Mouse (Mus musculus) embryonic facial prominence, embryonic 10.5 days (tissue): Measurements from ENCODE around the gene Tmem87a. TPM values are rescaled to one million over a fixed set of nuclear protein-coding genes. Genes with fewer than 3 reads are reported as not detected.
A peak's percentile ranks its signal among the peaks of the same experiment; 100 is the strongest.

Experiments used
- DNase-seq: peaks from one replicate; pipeline ENCODE4 v3.0.0-alpha.2; 2017; ENCODE audit warnings: low spot score
- H3K27ac ChIP-seq: fragments of 300-500 bp; sonication (generic); replicated peaks from 2 replicates; pipeline ENCODE4 v1.5.1; 2016; ENCODE audit warnings: mild to moderate bottlenecking
- H3K27me3 ChIP-seq: fragments of 300-500 bp; sonication (generic); replicated peaks from 2 replicates; pipeline ENCODE4 v1.6.1; 2016; ENCODE audit warnings: low read depth, mild to moderate bottlenecking; ENCODE audit not compliant: poor library complexity, severe bottlenecking
- H3K36me3 ChIP-seq: fragments of 300-500 bp; sonication (generic); replicated peaks from 2 replicates; pipeline ENCODE4 v1.6.1; 2016; ENCODE audit warnings: mild to moderate bottlenecking, moderate library complexity
- H3K4me1 ChIP-seq: fragments of 300-500 bp; sonication (generic); 2 replicates; pipeline ENCODE4 v1.6.1; 2016
- H3K4me3 ChIP-seq: fragments of 300-500 bp; sonication (generic); 2 replicates; pipeline ENCODE4 v1.5.1; 2016; ENCODE audit warnings: mild to moderate bottlenecking, moderate library complexity
- H3K9me3 ChIP-seq: fragments of 300-500 bp; sonication (generic); 2 replicates; pipeline ENCODE4 v1.6.1; 2016; ENCODE audit warnings: mild to moderate bottlenecking
- WGBS: fragments of 180-500 bp; shearing (Covaris S2); methylation state at CpG from one replicate; pipeline ENCODE4 v1.1.7; 2016; 5-methylcytosine and 5-hydroxymethylcytosine counted together
- polyA plus RNA-seq: library from polyadenylated mRNA; unstranded; fragments of >200 nt; fragmentation: Nextera tagmentation; extraction: Ambion mirVana; gene quantifications from 2 replicates; pipeline ENCODE4 v1.2.1, GENCODE M21; 2016

The Tmem87a gene
- polyA plus RNA-seq, 1 experiment from 2014 or later: 7.1 TPM

- H3K4me1 ChIP-seq: peaks cover 15% of the 10 kb centered on the region
- peaks cover 51% of the 10 kb centered on the region for H3K36me3 ChIP-seq
Observed at GRCm38 (mm10) chr2:120351321-120351720, 52.6 kb downstream of the Tmem87a start.

GRCm38 (mm10) chr2:120348120-120348519 lies 55.8 kb downstream of the Tmem87a start:
- WGBS: 82% methylated on average over 9 of the region's 9 CpGs
- H3K36me3 ChIP-seq: peaks cover 55% of the 10 kb centered on the region

More at GRCm38 (mm10) chr2:120351321-120351720, 52.6 kb downstream of the Tmem87a start:
- DNase-seq: no peak
- 85% methylated on average over 5 of the region's 5 CpGs for WGBS
- Histone ChIP-seq H3K27me3 (no peaks in the 10 kb centered on the region), H3K4me3 (peak overlapping the region; percentile 98; the same call in 1 of the 2 replicates), H3K9me3 (no peaks in the 10 kb centered on the region), H3K27ac (no peak overlapping the region)

GRCm38 (mm10) chr2:120341741-120342140 lies 62.2 kb downstream of the Tmem87a start:
- Histone ChIP-seq H3K27ac (no peak overlapping the region), H3K4me3 (no peak overlapping the region), H3K9me3 (no peaks in the 10 kb centered on the region), H3K36me3 (peaks cover 92% of the 10 kb centered on the region), H3K4me1 (no peaks in the 10 kb centered on the region), H3K27me3 (no peaks in the 10 kb centered on the region)
- no peak for DNase-seq
- 96% methylated on average over 1 of the region's 1 CpGs for WGBS

More at GRCm38 (mm10) chr2:120348120-120348519, 55.8 kb downstream of the Tmem87a start:
- Histone ChIP-seq H3K4me1 (peaks cover 15% of the 10 kb centered on the region), H3K4me3 (no peak overlapping the region), H3K27me3 (no peaks in the 10 kb centered on the region), H3K27ac (no peak overlapping the region), H3K9me3 (no peaks in the 10 kb centered on the region)
- DNase-seq: no peak

- no peak overlapping the region for H3K27ac ChIP-seq
- H3K36me3 ChIP-seq: peaks cover 83% of the 10 kb centered on the region
- WGBS: 81% methylated on average over 2 of the region's 2 CpGs
- no peak for DNase-seq
- no peaks in the 10 kb centered on the region for H3K4me1 ChIP-seq
- no peak overlapping the region for H3K4me3 ChIP-seq
- no peaks in the 10 kb centered on the region for H3K27me3 ChIP-seq
- H3K9me3 ChIP-seq: no peaks in the 10 kb centered on the region
Observed at GRCm38 (mm10) chr2:120337886-120338285, 66.0 kb downstream of the Tmem87a start.

- Histone ChIP-seq H3K36me3 (peaks cover 85% of the 10 kb centered on the region), H3K4me1 (no peaks in the 10 kb centered on the region), H3K27ac (no peak overlapping the region), H3K27me3 (no peaks in the 10 kb centered on the region), H3K4me3 (no peak overlapping the region), H3K9me3 (no peaks in the 10 kb centered on the region)
- DNase-seq: no peak
- WGBS: 91% methylated on average over 4 of the region's 4 CpGs
Observed at GRCm38 (mm10) chr2:120331575-120331974, 72.3 kb downstream of the Tmem87a start.

GRCm38 (mm10) chr2:120315077-120315476 lies 88.8 kb downstream of the Tmem87a start:
- no peak for DNase-seq
- 75% methylated on average over 4 of the region's 4 CpGs for WGBS
- H3K9me3 ChIP-seq: no peaks in the 10 kb centered on the region
- H3K4me1 ChIP-seq: no peaks in the 10 kb centered on the region
- H3K27ac ChIP-seq: no peak overlapping the region
- no peak overlapping the region for H3K4me3 ChIP-seq
- H3K27me3 ChIP-seq: no peaks in the 10 kb centered on the region
- H3K36me3 ChIP-seq: peaks cover 39% of the 10 kb centered on the region

GRCm38 (mm10) chr2:120314487-120314886 lies 89.4 kb downstream of the Tmem87a start:
- DNase-seq: no peak
- Histone ChIP-seq H3K4me1 (no peaks in the 10 kb centered on the region), H3K4me3 (no peak overlapping the region), H3K9me3 (no peaks in the 10 kb centered on the region), H3K36me3 (peaks cover 36% of the 10 kb centered on the region), H3K27me3 (no peaks in the 10 kb centered on the region), H3K27ac (no peak overlapping the region)
- 90% methylated on average over 4 of the region's 4 CpGs for WGBS

GRCm38 (mm10) chr2:120313976-120314375 lies 89.9 kb downstream of the Tmem87a start, which contains the start of gene Pla2g4f:
TSS of gene Pla2g4f (minus strand) at chr2:120314165.
- Histone ChIP-seq H3K4me3 (no peak within 1 kb of the TSS), H3K36me3 (peaks cover 31% of the 10 kb centered on the region), H3K4me1 (no peaks in the 10 kb centered on the region), H3K9me3 (no peaks in the 10 kb centered on the region), H3K27me3 (no peaks in the 10 kb centered on the region), H3K27ac (no peak within 1 kb of the TSS)
- 58% methylated on average over 3 of the region's 3 CpGs for WGBS
- no peak for DNase-seq

- no peak for DNase-seq
- Histone ChIP-seq H3K4me1 (no peaks in the 10 kb centered on the region), H3K4me3 (no peak overlapping the region), H3K9me3 (no peaks in the 10 kb centered on the region), H3K27me3 (no peaks in the 10 kb centered on the region), H3K36me3 (peaks cover 14% of the 10 kb centered on the region), H3K27ac (no peak overlapping the region)
- WGBS: 91% methylated on average over 7 of the region's 7 CpGs
Observed at GRCm38 (mm10) chr2:120312276-120312825, 91.6 kb downstream of the Tmem87a start.

Other genes starting within 250 kb of the Tmem87a start
- 25.9 and 26.3 TPM in 2 replicates for gene Ehd4, start 249.5 kb downstream of the Tmem87a start, polyA plus RNA-seq
- gene Pla2g4e, start 158.8 kb downstream of the Tmem87a start, polyA plus RNA-seq: not detected in 2 replicates
- 0.04 and 0.05 TPM in 2 replicates for gene Pla2g4d, start 114.9 kb downstream of the Tmem87a start, polyA plus RNA-seq
- not detected in 2 replicates for gene Pla2g4f, start 89.9 kb downstream of the Tmem87a start, polyA plus RNA-seq
- 24.6 and 27.1 TPM in 2 replicates for gene Vps39, start 51.0 kb downstream of the Tmem87a start, polyA plus RNA-seq
- gene Ganc, start 217 bp downstream of the Tmem87a start, polyA plus RNA-seq: 7.0 and 10.1 TPM in 2 replicates
- gene Capn3, start 51.9 kb upstream of the Tmem87a start, polyA plus RNA-seq: 1.6 and 1.7 TPM in 2 replicates
- gene Zfp106, start 159.7 kb upstream of the Tmem87a start, polyA plus RNA-seq: 77.8 and 78.8 TPM in 2 replicates
- gene Snap23, start 163.6 kb upstream of the Tmem87a start, polyA plus RNA-seq: 57.4 and 60.5 TPM in 2 replicates
- gene Haus2, start 205.3 kb upstream of the Tmem87a start, polyA plus RNA-seq: 35.3 and 36.4 TPM in 2 replicates
- gene Lrrc57, start 205.4 kb upstream of the Tmem87a start, polyA plus RNA-seq: 26.6 and 27.4 TPM in 2 replicates
- gene Stard9, start 225.0 kb upstream of the Tmem87a start, polyA plus RNA-seq: 2.6 and 3.4 TPM in 2 replicates